Mouse (Mus musculus) intestine, postnatal 0 days (tissue): Measurements from ENCODE around the gene Dtd1. TPM values are rescaled to one million over a fixed set of nuclear protein-coding genes. Genes with fewer than 3 reads are reported as not detected.

ENCODE experiments used
- ATAC-seq: fragments of 200-750 bp; cut with Nextera tagmentation; 2 replicates; pipeline ENCODE4 v1.8.0; 2017; ENCODE audit warnings: mild to moderate bottlenecking, moderate TSS enrichment, moderate library complexity
- H3K27ac ChIP-seq: fragments of 300-500 bp; sonication (generic); 2 replicates; pipeline ENCODE4 v1.5.1; 2014; ENCODE audit warnings: mild to moderate bottlenecking, low read depth, low read length, moderate library complexity
- H3K27me3 ChIP-seq: fragments of 300-500 bp; sonication (generic); replicated peaks from 2 replicates; pipeline ENCODE4 v1.6.1; 2014; ENCODE audit warnings: low read length, mixed read lengths; ENCODE audit not compliant: control insufficient read depth, insufficient read depth
- H3K36me3 ChIP-seq: fragments of 300-500 bp; sonication (generic); 2 replicates; pipeline ENCODE4 v1.6.1; 2014; ENCODE audit warnings: mild to moderate bottlenecking, moderate library complexity; ENCODE audit not compliant: control insufficient read depth, insufficient read depth
- H3K4me1 ChIP-seq: fragments of 300-500 bp; sonication (generic); replicated peaks from 2 replicates; pipeline ENCODE4 v1.6.1; 2014; ENCODE audit warnings: antibody characterized with exemption, low read length, mixed read lengths; ENCODE audit not compliant: control insufficient read depth, insufficient read depth
- H3K4me2 ChIP-seq: fragments of 300-500 bp; sonication (generic); replicated peaks from 2 replicates; pipeline ENCODE4 v1.6.1; 2014; ENCODE audit warnings: low read depth, mild to moderate bottlenecking, moderate library complexity
- H3K4me3 ChIP-seq: fragments of 300-500 bp; sonication (generic); 2 replicates; pipeline ENCODE4 v1.5.1; 2014; ENCODE audit warnings: low read depth, low read length
- H3K9ac ChIP-seq: fragments of 300-500 bp; sonication (generic); 2 replicates; pipeline ENCODE4 v1.6.1; 2014; ENCODE audit warnings: mild to moderate bottlenecking, low read depth, low read length
- H3K9me3 ChIP-seq: fragments of 300-500 bp; sonication (generic); 2 replicates; pipeline ENCODE4 v1.6.1; 2016; ENCODE audit warnings: mixed run types; ENCODE audit not compliant: control insufficient read depth
- CTCF ChIP-seq: sonication (generic); IDR thresholded peaks from 2 replicates; pipeline ENCODE4 v1.5.1; 2016; ENCODE audit warnings: low read depth, mild to moderate bottlenecking, control low read depth, antibody characterized with exemption, moderate library complexity
- WGBS: fragments of 180-500 bp; shearing (Covaris S2); extraction: QIAGEN DNeasy Blood & Tissue Kit; methylation state at CpG from one replicate; pipeline ENCODE4 v1.1.7; 2014; 5-methylcytosine and 5-hydroxymethylcytosine counted together
- polyA plus RNA-seq: library from polyadenylated mRNA; unstranded; fragments of >200 nt; fragmentation: Nextera tagmentation; extraction: Ambion mirVana; gene quantifications from 2 replicates; pipeline ENCODE4 v1.2.1, GENCODE M21; 2015

The Dtd1 gene
- polyA plus RNA-seq, 1 experiment from 2014 or later = 31.6 TPM

DNA sequence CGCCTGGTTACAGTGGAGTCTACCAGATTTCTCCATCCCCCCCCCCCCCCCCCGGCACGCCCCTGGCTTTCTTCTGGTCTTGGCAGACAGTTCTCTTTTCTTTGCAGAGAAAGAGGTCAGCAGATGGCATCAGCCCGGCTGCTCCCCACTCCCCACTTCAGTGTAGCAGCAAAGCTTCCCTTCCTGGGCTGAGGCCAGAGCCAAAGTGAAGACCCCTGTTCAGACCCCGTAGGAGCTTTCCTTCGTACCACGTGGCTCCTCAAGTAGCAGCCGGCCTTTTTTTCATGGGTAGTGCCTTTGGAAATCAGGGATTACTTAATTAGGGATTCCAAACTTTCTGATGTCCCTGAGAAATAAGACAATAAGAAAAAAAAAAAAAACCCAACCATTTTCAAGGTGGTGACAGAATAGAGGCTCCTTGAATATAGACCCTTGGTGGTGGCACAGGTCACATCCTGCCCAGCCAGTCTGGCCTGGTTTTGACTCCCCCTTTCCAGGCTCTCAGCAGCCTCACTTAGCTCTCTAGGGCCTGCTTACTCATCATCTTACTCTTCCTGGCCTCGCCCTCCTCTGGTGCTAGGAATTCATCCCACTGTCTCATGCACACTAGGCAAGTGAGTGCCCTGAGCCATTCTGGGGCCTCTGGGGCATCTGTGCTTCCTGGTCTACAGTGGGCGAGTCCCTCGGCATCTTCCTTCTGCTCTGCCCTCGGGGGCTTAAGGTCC is 38.1 kb downstream of the Dtd1 start:
- WGBS = 81% methylated on average over 10 of the region's 12 CpGs
- H3K27ac ChIP-seq = no peak overlapping the region
- no peak overlapping the region for H3K9ac ChIP-seq
- TF ChIP-seq CTCF = no peak
- no peaks in the 10 kb centered on the region for H3K9me3 ChIP-seq
- H3K4me1 ChIP-seq = no peaks in the 10 kb centered on the region
- no peak overlapping the region for H3K4me3 ChIP-seq
- no peak for ATAC-seq
- H3K36me3 ChIP-seq = no peaks in the 10 kb centered on the region
- no peak overlapping the region for H3K4me2 ChIP-seq
- no peaks in the 10 kb centered on the region for H3K27me3 ChIP-seq

- H3K36me3 ChIP-seq = no peaks in the 10 kb centered on the region
- WGBS = 56% methylated on average over 4 of the region's 4 CpGs
- H3K27me3 ChIP-seq = no peaks in the 10 kb centered on the region
- H3K4me3 ChIP-seq = no peak overlapping the region
- ATAC-seq = no peak
- no peak overlapping the region for H3K4me2 ChIP-seq
- H3K9ac ChIP-seq = no peak overlapping the region
- H3K27ac ChIP-seq = no peak overlapping the region
- no peaks in the 10 kb centered on the region for H3K9me3 ChIP-seq
- no peaks in the 10 kb centered on the region for H3K4me1 ChIP-seq
- TF ChIP-seq CTCF = peak; percentile 73
These were observed 39.0 kb downstream of the Dtd1 start for GRCm38 (mm10) chr2:144638719-144639118.

DNA sequence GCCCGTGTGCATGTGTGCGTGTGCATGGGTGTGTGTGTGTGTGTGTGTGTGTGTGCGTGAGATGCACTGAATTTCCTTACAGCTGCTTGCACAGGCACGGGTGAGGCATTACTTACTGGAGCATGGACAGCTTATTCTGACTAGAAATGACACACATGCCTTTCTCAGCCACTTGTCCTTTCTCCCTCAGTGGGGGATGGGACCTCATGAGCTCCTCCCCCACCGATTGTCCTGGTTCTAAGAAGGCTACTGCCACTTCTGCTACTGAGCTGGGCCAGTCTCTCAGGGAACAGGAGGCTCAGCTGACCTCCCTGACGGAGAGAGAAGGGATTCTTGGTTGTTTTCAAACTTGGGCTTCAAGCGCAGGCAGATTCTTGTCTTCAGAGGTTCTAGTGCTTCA is 40.4 kb downstream of the Dtd1 start:
- Histone ChIP-seq H3K4me2 (no peak overlapping the region), H3K27ac (no peak overlapping the region), H3K4me3 (no peak overlapping the region), H3K9me3 (no peaks in the 10 kb centered on the region), H3K27me3 (no peaks in the 10 kb centered on the region), H3K4me1 (no peaks in the 10 kb centered on the region), H3K9ac (no peak overlapping the region), H3K36me3 (no peaks in the 10 kb centered on the region)
- TF ChIP-seq CTCF = no peak
- 81% methylated on average over 7 of the region's 7 CpGs for WGBS
- ATAC-seq = no peak

GRCm38 (mm10) chr2:144641991-144642390 is 42.3 kb downstream of the Dtd1 start:
- no peak for TF ChIP-seq CTCF
- no peak overlapping the region for H3K4me2 ChIP-seq
- WGBS = 74% methylated on average over 4 of the region's 4 CpGs

DNA sequence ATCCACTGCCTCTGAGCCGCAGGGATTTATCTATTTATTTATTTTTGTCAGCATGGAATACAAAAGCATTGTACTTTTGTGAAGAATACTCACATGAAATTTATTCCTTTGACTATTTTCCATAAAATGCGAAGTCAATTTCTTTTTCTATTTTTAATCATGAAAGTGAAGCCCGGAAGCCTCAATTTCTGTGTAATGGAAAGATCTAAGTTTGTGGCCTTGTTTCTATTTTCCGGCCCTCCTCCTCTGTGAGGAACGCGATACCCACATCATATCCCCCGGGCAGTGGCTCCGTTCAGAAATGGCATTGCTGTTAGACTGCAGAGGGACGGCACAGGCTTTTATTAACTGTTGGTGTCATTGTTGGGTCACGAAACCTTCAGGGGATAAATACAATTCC is 46.7 kb downstream of the Dtd1 start:
- no peak overlapping the region for H3K9ac ChIP-seq
- ATAC-seq = no peak
- H3K4me1 ChIP-seq = no peaks in the 10 kb centered on the region
- 82% methylated on average over 10 of the region's 10 CpGs for WGBS
- TF ChIP-seq CTCF = no peak
- H3K4me2 ChIP-seq = no peak overlapping the region
- H3K27me3 ChIP-seq = no peaks in the 10 kb centered on the region
- H3K4me3 ChIP-seq = no peak overlapping the region
- no peaks in the 10 kb centered on the region for H3K9me3 ChIP-seq
- H3K27ac ChIP-seq = no peak overlapping the region
- no peaks in the 10 kb centered on the region for H3K36me3 ChIP-seq

More at GRCm38 (mm10) chr2:144641991-144642390, 42.3 kb downstream of the Dtd1 start:
- Histone ChIP-seq H3K9ac (no peak overlapping the region), H3K4me3 (no peak overlapping the region), H3K9me3 (no peaks in the 10 kb centered on the region), H3K4me1 (no peaks in the 10 kb centered on the region), H3K27me3 (no peaks in the 10 kb centered on the region), H3K27ac (no peak overlapping the region), H3K36me3 (no peaks in the 10 kb centered on the region)
- no peak for ATAC-seq

DNA sequence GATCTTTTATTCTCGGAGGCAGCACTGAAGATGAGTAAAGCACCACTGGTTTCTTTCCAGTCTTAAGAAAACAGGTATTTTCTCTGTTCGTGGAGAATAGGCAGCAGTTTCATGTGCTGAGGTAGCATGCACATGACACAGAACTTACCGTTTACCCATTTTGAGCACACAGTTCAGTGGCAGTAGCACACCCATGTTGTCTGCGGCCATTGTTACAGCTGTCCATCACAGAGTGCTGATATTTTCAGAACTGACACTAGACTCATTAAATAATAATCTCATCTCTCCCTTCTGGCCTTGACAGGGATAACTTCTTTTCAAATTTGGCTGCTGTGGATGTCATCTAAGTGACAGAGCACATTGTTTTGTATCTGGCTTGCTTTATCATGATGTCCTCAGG is 47.5 kb downstream of the Dtd1 start:
- H3K27me3 ChIP-seq = no peaks in the 10 kb centered on the region
- no peak overlapping the region for H3K27ac ChIP-seq
- no peak overlapping the region for H3K4me2 ChIP-seq
- H3K4me1 ChIP-seq = no peaks in the 10 kb centered on the region
- no peak for ATAC-seq
- TF ChIP-seq CTCF = no peak
- H3K4me3 ChIP-seq = no peak overlapping the region
- H3K9me3 ChIP-seq = no peaks in the 10 kb centered on the region
- H3K36me3 ChIP-seq = no peaks in the 10 kb centered on the region
- WGBS = 88% methylated on average over 4 of the region's 4 CpGs
- no peak overlapping the region for H3K9ac ChIP-seq
